Mouse (Mus musculus): ENCODE results near the gene Rundc3a.

The Rundc3a gene

DNA sequence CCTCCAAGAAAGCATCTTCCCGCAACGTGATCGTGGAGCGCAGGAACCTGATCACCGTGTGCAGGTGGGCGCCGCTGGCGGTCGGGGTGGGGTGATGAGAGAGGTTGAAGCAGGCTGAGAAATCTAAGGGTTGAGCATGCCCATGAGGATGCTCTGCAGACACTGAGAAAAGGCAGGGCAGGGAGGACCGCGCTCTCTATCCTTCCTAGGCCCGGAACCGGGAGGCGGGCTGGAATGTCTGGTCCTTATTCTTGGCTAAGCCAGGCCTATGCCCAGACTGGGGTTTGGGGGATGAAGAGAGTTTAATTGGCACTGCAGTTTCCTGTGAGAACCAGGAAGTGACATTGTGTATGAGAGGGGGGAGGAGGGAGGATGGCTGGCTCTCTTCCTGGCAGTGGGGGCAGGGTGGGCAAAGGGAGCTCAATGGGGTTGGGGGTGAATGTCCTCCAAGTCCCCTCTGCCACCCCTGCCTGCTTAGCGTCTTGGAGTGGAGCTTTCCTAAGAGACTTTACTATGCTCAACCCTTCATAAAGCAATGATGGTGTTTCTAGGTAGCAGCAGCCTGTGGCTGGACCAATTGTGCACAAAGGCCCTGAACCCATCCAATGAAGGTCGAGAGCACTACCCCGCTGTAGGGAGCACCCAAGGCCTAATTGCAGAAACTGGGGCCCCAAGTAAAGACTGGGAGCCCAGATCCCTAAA is 667 bp downstream of the Rundc3a start:
- DNase-seq (ENCODE audit: low spot score), result peak; percentile 53

DNA sequence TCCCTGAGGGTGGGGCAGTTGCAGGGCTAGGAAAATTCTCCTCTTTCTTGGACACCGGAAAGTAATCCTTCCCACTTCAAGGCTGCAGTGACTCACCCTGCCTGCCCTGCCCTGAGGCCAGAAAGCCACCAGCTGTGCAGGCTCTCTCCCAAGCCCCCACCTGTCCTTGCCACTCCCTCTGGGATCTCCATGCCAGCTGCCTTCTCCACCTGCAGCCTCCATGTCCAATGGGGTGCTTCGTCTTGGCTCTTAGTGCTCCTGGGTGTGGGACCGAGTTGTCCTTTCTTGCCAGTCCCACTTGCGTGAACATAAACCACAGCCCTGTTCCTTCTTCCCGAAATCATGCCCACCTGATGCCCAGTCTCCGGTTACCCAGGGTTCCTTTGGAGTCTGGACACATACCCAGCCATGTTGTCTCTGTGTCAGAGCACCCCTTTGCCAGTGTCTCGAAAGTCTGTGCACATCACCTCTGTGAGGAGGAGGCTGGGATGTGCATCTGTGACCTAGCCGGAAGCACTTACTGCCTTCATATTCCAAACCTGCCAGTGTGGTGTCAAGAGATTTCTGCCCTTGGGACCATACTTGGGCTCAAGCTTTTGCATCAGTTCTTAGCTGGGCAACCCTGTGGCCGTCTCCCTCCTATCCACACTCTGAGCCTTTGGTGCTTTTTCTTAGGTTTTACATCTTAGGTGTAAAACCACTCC is 1.4 kb downstream of the Rundc3a start:
- DNase-seq (ENCODE audit: low spot score), result no peak

DNA sequence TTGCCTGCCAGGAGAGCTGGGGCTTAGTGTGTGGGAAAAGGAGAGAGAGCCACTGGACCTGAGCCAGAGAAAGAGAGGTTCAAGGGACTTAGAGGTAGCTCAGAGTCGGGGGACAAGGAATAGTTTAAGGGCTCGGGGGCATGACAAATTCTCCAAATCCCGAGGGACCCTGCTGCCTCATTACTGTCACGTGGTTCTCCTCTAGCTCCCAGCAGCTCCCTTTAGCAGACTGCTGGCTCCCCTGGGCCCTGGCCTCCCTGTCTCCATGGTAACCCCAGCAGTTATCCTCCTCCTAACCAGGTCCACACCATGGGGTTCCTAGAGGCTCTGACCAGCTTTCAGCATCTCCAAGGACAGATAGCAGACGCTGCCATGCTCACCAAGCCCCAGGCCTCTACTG is 2.0 kb downstream of the Rundc3a start:
- peak; percentile 72 for DNase-seq (ENCODE audit: low spot score)

DNA sequence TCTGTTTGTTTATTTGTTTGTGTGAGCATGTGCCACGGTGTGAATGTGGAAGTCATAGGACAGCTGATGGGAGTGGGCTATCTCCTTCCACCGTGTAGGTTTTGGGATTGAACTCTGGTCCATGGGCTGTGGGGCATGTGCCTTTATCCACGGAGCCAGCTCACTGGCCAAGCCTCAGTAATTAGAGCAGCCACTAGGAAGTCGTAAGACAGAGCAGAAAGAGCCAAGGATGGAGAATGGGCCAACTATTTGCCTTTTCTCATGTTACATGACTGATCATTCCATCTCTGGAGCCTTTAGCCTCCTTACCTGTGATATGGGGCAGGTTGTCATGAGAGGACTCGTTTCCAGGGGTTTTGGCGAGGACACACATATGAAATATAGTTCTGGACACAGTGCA is 3.1 kb downstream of the Rundc3a start:
- no peak for DNase-seq (ENCODE audit: low spot score)

DNA sequence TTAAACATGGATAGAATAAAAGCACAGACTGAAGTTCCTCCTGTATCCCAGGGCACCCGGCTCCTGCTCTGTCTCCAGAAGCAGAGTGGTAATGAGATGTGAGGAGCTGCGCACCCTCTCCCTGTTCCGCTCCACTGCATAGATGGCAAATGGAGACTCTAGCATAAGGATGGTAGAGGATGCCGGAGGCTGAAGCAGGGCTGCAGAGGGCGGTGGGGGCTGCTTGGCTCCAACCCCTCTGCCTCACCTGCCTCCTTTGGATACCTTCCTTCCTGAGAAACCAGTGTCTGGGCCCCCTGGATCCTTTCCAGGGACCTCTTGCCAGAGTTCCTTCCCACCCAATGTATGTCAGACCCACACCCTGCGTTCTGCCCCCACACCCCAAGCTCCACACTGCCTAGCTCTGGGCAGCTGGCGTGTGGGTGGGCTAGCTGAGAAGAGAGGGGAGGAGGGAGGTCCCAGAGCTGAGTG is 3.5 kb downstream of the Rundc3a start:
- no peak for DNase-seq (ENCODE audit: low spot score)

DNA sequence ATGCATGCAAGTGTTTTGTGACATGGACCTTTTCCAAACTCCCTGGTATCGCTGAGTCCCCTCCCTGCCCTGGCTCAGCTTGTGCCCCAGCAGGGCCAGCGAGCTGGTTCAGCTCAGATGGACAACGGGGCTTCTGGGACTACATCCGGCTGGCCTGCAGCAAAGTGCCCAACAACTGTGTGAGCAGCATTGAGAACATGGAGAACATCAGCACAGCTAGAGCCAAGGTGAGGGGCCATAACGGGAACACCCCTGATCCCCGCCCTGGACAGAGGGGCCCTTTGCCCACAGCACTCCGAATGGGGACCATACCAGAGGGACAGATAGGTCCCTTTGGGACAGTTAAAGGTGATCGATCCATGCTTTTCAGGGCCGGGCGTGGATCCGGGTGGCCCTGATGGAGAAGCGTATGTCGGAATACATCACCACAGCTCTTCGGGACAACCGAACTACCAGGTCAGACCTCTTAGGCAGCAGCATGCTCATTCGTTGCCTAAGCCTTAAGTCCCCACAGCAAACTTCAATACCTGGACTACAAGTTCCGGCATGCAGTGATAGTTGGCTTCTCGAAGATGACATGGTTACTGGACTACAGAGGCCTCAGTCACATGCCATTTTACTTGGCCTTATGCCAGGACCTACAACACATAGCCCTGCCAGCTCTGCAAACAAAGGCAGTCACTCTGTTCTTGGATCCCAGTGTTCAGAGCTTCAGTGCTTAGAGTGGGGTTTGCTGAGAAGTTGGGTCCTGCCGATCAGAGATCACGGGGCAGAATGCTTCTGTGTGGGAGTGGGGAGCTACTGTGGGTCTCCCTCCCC is 5.0 kb downstream of the Rundc3a start:
- DNase-seq (ENCODE audit: low spot score), result no peak

DNA sequence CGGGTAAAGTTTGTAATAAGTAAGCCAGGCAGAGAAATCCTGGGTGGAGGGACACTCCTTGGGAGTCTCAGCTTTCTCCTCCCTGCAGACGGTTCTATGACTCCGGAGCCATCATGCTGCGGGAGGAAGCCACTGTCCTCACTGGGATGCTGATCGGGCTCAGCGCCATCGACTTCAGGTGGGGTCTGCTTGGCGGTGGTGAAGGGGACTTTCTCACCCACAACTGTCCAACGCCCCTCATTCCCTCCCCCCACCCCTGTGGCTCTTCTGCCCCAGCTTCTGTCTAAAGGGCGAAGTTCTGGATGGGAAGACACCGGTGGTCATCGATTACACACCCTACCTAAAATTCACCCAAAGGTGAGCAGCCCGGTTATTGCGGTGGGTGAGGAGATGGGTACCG is 5.9 kb downstream of the Rundc3a start:
- DNase-seq (ENCODE audit: low spot score), result no peak

DNA sequence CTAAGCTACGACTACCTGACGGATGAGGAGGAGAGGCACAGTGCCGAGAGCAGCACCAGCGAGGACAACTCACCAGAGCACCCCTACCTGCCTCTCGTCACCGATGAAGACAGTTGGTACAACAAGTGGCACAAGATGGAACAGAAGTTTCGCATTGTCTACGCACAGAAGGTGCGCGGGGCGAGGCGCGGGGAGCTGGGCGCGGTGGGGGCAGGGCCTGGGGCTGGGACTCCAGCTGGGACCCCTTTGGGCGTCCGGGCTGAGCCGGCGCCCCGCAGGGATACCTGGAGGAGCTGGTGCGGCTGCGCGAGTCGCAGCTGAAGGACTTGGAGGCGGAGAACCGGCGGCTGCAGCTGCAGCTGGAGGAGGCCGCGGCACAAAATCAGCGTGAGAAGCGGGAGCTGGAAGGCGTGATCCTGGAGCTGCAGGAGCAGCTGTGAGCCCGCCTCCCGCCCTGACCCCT is 6.4 kb downstream of the Rundc3a start:
- DNase-seq (ENCODE audit: low spot score), result no peak

DNA sequence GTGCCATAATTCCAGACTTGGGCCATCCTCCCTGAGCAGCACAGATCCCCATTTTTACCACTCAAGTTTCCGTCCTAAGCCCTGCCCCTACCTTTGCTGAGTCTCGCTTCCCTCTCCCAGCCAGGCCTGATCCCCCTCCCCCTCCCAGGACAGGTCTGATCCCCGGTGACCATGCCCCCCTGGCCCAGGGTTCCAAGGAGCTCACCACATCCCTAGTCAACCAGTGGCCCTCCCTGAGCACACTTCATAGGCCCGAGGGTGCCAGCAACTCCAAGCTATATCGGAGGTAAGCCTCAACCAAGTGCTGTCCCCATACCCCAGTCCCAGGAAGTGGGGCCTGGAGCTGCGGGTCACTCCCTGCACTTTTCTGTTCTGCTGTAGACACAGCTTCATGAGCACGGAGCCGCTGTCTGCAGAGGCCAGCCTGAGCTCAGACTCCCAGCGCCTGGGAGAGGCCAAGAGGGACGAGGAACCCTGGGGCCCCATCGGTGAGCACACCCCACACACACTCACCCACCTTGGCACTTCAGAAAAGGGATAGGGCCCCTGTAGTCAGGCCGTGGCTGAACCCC is 7.4 kb downstream of the Rundc3a start:
- DNase-seq (ENCODE audit: low spot score), result no peak

DNA sequence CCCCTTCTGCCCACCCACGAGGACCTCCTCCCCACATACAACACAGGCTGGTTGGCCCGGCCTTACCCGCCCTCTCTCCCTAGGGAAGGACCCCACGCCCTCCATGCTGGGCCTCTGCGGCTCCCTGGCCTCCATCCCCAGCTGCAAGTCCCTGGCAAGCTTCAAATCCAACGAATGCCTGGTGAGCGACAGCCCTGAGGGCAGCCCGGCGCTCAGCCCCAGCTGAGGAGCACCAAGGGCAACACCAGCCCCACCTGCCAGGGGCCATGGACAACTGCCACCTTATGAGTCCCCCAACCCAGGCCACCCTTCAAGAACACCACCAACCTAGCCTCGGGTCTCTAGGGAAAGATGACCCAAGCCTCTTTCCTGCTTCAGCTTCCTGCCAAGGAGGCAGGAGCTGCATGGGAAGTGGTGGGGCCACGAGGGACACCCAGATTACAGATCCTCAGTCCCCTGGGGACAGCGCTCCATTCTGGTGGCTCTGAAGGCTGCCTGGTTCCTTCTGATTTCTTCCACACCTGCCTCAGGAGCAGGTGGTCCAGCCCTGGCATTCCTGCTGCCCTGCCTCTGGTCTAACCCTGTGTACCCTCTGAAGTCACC is 8.8 kb downstream of the Rundc3a start:
- DNase-seq (ENCODE audit: low spot score), result peak; percentile 38

DNA sequence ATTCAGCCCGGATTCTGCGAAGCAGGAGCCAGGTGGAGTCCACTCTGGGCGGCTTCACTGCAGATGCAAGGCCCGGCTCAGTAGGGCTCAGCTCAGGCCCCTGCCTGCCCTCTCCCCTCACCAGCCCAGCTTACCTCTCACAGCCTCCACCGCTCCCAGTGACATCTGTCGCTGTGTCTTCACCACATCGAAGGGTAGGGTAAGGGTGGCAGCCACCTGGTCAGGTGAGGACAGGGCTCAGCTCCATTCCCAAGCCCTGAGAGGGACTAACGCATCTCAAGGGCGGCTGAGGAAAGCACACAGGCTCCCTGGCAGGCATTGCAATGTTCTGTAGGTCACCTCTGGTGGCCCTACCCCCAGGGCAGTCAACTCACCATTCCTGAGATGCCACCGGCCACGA is 10.5 kb downstream of the Rundc3a start:
- no peak for DNase-seq (ENCODE audit: low spot score)

DNA sequence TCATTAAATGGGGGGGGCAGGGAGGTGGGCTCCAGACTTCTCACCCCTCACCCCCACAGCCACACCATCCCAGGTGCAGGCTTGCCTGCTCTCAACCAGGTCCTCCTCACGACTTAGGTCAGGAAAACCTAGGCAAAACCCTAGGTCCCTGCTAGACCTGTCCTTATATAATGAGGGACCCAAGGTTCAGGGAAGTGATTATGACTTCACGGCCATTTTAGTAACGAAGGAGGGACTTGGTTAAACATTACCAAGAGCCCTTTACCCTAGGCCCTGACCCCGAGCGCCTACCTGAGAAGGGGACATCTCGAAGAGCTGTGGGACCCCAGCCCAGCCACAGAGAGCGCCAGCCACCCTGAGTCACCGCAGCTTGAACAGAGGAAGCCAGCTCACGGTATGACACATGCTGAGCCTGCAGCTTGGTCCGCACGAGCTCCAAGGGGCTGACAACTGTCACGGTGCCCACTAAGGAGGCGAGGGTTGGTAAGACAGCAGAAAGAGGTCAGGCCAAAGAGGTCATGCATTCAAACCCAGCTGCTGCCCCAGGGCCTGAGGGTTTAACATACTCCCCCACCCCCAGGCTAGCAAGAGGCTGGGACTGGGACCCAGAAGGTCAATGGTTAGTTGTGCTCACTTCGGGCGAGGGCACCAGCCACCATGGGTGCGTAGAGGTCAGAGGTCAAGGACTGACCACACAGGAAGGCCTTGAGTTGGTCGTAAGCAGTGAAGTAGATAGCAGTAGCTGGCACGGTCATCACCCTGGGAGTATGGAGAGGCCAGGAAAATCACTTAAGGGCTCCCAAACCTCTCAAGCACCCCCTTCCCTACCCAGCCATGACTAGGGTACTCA is 11.2 kb downstream of the Rundc3a start:
- no peak for DNase-seq (ENCODE audit: low spot score)

DNA sequence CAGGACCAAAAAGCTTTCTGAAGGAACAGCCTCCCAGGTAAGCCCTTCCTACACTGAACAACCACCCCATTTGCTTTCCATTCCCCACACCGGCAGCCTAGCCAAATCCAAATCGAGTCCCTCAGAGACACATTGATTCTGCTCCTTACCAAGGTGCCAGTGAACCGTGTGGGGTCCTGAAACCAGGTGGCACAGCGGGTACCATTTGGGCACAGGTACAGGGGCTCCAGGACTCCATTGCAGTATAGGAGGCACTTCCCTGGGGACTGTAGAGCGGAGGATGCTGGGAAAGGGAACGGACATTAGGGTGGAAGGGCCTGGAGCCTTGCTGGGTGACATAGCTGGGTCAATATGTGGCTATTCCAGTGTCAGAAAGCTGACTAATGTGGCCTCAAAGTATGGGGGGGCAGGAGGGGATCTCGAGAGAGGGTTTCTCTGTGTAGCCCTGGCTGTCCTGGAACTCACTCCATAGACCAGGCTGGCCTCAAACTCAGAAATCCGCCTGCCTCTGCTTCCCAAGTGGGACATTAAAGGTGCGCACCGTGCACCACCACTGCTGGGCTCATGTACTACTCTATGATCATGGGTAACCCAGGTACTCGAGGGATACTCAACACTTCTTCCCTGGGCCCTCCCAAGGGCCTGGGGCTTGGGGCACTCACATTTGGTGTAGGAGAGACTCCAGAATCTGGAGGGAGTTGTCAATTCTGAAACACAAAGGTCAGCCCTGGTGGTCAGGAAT is 12.5 kb downstream of the Rundc3a start:
- DNase-seq (ENCODE audit: low spot score), result no peak

DNA sequence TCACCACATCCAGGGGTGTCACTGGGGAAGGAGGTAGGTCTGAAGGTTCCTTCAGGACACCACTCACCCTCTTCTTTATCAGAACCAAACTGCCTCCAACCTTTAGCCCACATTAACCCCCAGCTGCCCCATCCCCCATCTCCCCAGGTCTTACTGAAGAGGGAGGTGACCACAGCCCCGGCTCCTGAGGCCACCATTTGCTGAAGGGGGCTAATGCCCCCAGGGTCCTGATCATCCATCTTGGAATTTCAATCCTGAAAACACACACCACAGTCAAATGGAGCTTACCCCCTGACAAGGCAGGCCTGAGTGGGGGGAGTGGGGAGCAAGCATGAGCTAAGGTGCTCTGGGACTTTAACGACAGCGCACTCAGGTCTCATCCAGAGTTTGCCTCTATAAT is 13.2 kb downstream of the Rundc3a start:
- DNase-seq (ENCODE audit: low spot score), result no peak

DNA sequence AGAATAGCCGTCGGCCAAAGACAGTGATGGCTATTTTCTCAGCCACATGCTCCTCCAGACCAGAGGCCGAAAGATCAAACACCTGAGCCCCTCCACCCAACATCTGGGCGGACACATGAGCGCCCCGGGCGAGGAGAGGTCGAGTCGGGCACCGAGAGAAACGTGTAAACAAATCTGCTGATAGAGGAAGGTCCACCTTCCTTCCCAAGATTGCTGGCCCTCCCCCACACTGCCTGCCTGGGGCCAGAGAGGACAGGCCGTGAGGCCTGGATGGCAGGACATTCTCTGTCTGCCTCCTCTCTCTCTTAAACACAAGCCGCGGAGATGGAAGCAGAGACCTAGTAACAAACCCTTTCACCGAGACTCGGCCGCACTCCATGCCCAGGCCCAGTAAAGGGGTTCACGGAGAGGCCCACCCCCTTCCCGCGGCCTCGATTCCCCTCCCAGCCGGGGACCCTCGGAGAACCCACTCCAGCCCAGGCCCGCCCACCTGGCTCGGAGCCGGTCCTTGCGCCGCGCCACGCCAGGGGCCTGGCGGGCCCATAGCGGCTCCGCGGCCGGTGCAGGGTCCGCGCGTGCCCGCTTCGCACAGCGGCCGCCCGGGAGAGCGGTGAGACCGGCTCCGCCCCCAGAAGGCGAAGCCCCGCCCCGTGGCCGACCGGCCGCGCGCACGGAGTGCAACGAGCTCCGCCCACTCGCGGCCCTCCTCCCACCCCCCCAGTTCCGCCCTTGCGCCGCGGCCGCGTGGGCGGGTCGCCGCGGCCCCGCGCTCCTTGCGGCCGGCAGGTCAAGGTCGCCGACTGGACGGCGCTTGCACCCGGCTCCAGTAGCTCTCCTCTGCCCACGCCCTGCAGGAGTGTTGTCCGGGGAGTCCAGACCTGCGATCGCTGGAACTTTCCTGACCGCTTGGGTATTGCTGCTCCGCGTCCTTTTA is 14.0 kb downstream of the Rundc3a start:
- peak; percentile 94 for DNase-seq (ENCODE audit: low spot score)

DNA sequence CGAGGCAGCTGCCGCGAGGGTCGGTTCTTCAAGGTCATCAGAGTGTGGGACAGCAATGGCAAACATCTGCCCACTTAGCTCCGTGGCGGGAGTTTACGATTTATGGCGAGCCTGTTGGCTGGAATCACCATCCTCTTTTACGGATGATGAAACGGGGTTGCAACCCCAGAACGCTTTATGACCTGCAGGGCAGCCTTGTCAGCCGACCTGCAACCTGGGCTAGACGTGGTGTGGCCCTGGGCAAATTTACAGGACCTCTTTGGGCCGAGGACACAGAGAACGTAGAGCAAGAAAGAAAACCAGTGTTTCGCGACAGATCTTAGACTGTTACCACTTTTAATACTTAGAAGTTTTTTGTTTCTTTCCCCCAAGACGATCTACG is 14.6 kb downstream of the Rundc3a start, which contains the start of gene Slc25a39:
TSS of gene Slc25a39 (minus strand) at position 113 of the 382 bp plus-strand sequence.
- no peak for DNase-seq (ENCODE audit: low spot score)

DNA sequence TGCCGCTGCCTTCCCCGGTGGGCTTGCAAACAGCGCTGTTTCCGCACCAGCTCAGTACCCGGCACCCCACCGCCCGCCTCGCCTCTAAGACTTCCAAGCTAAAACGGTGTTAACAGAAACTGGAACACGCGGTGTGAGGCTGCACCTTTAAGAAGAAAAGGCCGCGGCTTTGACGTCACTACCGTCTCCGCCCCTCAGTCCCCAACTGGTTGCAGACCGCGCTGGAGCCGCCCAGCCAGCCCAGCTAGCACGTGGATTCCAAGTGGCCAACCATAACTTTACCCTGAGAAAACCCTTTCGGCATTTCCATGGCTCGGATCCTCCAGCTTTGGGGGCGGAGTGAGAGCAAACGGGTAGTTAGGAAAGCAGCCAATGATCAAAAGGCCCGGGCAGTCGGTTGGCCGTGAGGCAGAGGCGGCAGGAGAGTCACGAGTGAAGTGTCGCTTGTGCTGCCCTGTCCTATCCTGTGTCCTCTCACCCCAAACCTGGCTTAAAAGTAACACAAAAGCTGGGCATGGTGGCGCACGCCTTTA is 15.2 kb downstream of the Rundc3a start:
- peak; percentile 99 for DNase-seq (ENCODE audit: low spot score)

DNA sequence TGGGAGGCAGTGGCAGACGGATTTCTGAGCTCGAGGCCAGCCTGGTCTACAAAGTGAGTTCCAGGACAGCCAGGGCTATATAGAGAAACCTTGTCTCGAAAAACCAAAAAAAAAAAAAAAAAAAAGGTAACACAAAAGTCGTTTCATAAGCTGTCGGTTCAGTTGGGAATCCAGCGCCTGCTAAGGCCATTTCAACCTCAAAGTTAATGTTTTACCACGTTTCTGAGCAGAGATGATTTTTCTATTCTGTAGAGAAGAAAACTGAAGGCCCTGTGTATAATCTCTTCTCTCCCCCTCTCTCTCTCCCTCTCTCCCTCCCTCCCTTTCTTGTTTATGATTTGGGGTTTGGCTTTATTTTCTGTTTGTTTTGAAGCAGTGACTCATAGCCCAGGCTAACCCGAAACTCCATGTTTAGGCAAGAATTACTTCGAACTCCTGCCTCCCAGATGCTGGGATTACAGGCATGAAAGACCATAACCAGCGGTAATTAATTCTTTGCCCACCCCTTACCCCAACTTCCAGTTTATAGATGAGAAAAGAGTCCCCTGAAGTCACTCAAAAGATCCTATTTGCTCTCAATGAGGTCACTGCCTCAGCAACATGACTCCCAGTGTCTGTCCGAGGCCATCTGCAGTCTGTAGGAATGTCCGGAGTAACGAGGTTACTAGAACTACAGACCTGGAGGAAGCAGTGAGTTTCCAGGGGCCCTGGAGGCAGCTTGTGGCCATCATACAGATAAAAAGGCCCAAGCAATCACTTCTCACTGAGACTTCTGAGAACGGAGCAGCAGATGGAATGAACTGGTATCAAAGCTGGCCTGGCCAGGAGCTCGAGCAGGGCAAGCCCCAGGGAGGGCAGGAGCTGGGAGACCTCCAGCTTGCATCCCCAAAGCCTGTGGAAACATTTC is 15.9 kb downstream of the Rundc3a start:
- DNase-seq (ENCODE audit: low spot score), result no peak

All from retina, embryonic 14.5 days (tissue).